Mouse (Mus musculus) lung, postnatal 14 days (tissue): ENCODE data around the gene Traf3ip2.

ENCODE experiments used
- DNase-seq: peaks from one replicate; pipeline ENCODE4 v3.0.0; 2021

The Traf3ip2 gene

DNA sequence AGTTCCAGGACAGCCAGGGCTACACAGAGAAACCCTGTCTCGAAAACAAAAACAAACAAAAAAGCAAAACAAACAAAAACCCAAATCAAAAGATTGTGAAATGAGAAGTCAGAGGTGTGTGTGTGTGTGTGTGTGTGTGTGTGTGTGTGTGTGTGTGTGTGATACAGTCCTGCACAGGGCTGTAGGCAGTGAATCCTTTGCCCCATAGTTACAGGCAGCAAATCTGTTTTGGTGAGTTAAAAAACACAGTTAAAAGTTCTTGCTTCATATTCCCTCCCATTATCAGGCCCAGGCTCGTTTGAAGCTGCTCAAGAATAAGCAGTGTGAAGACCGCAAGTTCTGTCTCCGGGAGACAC, at the start of gene Traf3ip2:
TSS of gene Traf3ip2 (plus strand) at position 302 of the 356 bp plus-strand sequence.
- no peak for DNase-seq

DNA sequence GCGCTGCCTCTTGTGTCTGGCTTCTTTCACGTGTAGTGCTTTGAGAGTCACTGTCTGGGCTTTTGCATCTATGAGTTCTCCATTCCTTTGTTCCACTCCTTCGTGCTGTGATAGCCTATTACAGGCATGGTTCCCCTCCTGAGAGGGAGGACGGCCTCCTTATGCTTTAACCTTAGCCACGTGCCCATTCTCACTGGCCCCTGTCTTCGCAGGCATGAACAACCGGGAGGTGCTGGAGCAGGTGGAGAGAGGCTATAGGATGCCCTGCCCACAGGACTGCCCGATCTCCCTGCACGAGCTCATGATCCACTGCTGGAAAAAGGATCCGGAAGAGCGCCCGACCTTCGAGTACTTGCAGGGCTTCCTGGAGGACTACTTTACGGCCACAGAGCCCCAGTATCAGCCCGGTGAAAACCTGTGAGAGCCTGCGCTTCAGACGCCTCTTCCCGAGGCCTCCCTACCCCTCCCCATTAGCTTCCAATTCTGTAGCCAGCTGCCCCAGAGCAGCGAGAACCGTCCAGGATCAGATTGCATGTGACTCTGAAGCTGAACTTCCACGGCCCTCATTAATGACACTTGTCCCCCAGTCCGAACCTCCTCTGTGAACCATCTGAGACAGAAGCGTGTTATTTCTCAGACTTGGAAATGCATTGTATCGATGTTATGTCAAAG, 49.0 kb upstream of the Traf3ip2 start:
- DNase-seq, result no peak

DNA sequence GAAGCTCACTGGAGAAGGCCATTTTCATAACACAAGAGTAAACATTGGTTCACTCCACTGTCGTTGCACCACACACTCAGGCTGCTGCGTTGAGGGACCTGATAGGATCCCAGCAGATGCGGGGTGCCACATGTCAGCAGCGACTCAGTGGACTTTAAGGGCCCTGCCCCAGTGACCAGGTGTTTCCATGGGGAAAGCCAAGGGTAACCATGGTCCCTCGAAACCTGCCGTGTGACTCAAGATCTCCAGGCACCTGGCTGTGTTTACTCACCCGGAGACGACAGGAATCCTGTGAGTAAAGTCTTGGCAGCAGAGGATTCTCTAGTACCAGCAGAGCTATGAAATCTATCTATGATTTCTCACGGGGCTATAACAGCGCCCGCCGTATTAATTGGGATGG, 45.8 kb upstream of the Traf3ip2 start:
- no peak for DNase-seq

DNA sequence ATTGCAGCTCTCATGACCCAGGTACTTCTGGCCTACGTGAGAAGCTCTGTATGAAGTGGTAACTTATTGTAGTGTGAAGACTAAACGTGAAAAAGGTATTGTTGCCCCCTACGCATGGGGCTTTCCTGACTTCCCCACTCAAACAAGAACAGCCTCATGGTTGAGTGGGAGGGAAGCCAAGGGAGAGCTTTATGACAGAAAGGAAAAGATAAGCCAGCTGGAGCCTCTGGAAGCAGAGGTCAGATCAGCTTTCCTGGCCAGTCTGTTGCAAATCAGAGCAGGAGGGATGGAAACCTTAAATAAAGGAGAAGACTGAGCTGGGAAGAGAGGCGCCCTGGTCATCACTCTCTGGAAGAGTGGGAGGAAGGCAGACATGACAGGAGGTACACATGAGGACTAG, 43.7 kb upstream of the Traf3ip2 start:
- DNase-seq, result no peak

DNA sequence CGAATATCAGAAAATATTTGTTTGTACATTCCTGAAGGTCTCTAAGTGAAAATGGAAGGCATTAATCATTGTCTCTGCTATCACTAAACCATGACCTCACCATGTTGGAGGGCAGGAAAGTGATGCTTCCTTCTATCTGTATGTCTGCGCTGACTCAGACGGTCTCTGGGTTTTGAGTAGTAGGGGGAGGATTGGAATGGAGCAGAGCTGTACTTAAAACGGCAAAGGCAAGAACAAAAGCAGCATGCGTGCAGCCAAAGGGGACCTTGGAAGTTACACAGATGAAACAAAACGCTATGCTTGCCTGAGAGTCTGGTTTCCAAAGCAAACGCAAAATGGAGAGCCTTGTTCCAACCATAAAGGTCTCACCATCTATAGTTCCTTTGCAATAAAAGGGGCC, 41.7 kb upstream of the Traf3ip2 start:
- DNase-seq, result no peak

DNA sequence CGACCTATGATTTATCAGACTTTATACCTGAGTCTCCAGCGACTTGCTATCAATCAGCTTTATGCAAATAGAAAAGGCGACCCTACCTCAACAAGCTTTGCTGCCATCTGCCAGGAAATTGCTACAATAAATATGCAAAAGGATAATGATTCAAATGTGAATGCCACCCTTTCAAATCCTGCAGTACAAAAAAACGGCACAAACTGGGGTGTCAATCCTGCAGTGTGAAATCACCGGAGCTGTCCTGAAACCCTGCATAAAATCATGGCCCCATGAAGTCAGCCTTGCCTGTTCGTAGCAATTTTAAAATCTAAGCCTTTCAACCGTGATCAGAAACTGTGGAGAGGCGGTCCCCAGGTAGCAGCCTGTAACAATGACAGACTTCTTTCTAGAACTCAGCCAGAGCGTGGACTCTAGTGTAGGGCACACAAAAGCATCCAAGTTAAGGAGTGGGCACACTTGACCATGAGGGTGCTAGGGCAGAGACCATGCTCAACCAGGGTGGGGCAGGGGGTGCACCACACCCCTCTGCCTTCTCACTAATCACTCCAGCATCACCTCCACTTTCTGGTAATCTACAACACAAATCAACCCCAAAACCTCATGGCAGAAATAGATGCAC, 40.6 kb upstream of the Traf3ip2 start:
- no peak for DNase-seq

DNA sequence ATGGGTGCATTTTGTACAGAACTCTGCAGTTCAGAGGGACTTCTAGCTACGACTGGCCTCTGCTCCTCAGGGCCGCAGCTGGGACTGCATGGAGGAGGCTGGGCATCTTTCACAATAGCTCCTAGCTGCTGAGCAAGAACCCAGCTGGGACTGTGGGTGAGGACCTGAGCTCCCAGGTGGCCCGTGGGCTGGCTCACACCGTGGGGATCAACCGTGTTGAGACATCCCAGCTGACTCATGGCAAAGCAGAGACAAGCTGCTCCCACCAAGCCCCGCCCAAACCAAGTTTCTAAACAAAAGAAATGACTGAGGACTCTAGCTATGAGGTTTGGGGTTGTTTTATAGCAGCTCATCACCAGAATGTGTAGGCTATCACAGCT, 40.1 kb upstream of the Traf3ip2 start:
- DNase-seq, result no peak

DNA sequence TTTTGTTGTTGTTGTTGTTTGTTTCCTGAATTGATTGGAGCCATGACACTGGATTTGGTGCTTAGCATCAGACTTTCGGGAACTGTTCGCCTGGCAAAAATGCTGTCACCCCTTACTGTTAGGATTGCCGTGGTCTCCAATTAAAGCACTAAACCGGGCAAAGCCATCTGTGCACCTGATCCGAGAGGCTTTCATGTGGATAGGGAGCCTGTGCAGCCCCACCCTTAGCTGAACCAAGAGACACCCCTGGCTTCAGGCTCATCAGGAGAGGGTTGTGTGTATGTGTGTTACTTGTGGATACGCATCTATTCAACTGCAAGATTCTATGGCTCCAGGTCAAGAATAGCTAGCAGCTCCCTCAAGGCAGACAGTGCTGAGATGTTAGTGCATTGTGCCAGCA, 36.3 kb upstream of the Traf3ip2 start:
- DNase-seq, result no peak

DNA sequence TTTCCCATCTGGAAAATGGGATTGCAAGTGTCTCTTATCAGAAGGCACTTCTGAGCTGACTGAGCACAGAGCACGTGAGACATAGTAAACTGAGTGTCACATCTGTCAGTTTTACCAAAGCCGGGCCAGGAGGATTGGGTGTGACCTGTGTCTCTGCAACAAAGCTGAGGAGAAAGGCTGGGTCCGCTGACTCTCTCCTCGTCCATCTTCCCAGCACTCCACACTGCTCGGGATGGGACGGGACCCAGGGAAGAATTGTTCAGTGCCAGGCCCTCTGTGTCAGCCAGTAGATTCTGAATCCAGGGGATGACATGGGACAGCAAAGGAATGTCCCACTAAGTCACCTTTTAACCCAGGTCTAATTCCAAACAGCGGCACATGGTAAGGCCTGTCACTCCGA, 32.3 kb upstream of the Traf3ip2 start:
- no peak for DNase-seq

DNA sequence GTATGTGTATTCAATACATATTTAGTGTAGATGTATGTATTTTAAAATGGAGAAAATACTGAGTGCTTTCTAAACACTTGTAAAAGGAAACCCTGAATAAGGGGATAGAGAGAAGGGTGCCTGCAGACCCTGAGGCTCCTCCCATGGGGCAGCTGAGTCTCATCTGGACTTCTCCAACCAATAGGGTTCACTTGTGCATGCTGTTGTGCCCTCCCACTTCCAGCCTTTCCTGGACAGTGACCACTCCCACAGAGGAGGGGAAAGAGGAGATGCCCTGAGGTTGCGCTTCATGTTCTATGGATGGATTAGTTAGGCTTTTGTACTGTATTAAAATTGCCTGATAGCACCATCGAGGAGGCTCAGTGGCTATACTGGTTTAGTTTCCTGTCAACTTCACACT, 30.3 kb upstream of the Traf3ip2 start:
- DNase-seq, result no peak

DNA sequence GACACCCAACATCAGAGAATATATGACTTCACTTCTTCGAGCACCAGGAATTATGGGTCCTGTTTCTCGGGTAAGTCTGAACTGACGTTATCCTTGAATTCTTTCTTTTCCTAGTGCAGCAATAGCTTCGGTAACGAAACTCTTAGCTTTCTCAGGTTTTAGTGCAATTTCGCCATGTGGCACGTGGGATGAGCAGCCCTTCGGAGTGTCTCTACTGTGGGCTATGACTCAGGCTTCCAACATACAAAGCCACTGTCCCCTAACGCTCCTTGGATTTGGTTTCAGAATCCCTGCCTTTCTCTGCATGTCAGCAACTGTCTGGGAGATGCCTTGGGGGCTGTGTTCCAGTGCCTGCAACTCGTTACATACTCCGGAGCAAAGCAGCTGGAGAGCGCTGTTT, 29.0 kb upstream of the Traf3ip2 start:
- no peak for DNase-seq

DNA sequence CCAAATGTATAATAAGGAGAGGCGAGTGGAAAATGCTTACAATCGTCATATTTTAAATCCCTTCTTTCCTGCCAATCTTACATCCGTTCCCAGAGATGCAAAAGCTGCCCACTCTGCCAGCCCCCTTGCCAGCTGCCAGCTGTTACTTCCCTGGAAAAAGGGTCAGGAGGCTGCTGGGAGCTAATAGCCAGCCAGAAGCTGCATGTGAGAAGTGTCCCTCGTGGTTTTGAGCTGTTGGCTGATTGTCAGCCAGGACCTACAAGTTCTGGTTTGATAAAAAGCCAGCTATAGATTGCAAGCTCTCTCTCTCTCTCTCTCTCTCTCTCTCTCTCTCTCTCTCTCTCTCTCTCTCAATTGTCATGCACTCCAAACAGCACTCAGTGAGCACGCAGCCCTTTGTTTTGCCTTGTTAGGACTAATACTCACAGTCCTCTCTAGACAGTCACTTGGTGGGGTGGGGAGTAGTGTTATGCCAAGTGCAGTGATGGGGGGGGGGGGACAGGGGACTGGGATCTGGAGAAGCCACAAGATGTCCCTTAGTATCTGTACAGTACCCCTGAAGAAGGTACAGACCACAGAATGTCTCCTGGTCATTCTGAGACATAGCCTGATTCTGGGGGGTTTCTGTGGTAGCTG, 25.3 kb upstream of the Traf3ip2 start:
- DNase-seq, result no peak

DNA sequence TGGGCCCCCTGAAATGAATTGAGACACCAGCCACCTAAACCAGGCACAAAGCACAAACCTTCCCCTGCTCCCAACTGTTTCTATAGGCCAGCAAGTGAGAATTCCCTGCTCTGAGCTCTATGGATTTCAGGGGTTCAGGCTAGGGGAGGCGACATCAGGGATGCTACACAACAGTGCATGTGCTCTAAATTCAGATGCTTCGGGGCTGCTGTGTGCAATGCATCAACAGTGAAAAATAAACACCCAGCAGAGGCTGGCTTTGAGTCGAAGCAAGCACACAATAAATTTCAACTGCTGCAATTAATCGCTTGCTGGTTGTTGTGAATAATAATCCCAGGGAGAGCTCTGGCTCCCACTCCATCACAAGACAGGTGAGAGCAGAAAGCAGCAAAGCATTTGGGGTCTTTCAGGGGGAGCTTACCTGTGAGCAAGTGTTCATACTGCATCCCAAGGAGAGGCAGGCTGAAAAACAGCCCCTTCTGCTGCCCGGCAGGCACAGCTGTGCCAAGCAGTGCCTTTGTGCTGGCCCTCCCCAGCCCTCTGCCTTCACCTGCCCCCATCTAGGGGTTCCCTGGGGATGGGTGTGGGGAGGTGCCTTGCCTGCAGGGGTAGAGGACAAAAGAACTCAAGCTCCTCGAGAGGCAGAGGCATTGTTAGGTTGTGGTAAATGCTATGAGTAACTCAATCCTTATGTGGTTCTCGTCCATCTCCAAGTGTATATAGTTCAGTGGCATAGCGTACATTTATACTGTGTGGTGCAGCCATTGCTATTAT, 24.6 kb upstream of the Traf3ip2 start:
- no peak for DNase-seq

DNA sequence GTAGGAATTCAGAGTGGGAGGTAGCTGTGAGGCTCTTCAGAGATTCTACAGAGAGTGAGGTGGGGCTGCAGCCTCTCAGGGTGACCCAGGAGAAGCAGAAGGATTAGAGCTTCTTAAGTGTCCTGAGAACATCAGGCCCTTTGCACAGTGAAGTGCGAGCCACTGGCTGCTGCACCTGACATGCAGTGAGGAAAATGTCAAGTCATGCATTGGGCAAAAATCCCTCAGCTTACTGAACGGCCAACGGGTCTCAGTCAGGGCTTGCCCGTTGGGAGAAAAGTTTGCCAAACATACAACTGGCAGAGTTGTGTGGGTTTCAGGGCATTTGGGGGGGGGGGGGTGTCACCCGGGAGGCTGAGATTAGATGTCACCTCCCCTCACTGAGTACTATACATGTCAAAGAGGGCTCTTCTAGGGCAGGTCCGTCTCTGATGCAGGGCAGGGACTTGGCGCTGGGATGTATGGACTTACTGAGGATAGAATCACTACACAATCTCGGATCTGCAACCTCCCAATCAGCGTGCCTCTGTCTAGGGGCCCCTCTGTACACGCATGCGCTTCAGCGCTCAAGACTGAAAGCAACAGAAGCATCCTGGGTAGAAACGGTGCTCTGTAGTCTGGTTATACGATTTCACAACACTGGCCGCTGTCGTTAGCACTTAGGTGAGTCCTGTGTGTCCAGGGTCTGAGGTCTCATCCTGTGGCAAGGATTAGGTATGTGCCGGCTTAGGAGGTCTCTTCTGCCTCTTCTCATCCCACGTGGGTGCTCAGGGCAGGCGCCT, 22.8 kb upstream of the Traf3ip2 start:
- no peak for DNase-seq

DNA sequence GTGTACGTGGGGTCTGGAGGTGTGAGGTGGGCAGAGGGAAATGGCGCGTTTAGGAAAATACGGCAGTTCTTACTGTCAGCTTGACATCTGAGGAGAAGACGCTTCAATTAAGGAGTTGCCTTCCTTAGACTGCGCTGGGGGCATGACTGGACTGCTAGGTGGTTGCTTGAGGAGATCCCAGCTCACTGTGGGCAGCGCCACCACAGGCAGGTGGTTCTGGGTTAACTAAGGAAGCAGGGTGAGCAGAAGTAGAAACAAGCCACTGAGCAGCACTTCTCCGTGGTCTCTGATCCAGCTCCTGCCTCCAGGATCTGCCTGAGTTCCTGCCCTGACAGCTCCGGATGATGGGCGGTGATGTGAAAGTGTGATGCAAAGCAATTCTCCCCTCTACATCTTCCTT, 22.1 kb upstream of the Traf3ip2 start:
- DNase-seq, result no peak

DNA sequence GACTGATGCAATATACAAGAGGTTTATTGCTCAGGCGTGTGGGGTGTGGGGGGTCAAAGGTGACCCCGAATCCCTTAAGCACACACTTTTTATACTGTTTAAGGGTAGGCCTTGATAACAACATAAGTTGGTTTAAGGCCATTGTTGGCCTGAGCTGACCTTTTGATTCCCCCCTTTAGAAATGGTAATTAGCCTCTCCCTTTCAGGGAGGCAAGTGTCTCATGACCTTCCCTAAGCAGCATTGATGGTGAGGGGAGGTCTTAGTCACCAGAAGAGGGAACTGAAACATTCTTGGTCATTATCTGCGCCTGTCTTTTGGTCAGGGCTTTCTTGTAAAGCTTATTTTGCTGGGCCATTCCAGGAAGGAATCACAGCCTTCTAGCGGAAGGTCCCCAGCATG, 20.2 kb upstream of the Traf3ip2 start:
- no peak for DNase-seq

DNA sequence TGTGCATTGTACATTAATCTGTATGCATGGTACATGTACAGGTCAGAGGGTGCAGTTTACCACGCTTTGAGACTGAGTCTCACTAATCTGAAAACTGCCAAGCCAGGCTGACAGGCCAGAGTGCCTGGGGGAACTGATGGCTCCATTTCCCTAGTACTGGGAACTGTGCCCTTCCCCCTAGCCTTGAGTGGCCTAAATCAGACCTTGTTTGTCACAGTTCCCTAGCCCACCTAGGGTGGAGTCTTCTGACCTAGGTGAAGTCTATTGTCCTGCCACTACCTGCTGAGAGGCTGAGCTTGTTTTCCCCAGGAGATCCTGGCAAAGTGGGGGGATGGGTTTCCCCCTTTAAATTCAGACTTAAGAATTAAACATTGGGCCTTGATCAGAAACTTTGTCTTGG, 18.0 kb upstream of the Traf3ip2 start:
- no peak for DNase-seq

DNA sequence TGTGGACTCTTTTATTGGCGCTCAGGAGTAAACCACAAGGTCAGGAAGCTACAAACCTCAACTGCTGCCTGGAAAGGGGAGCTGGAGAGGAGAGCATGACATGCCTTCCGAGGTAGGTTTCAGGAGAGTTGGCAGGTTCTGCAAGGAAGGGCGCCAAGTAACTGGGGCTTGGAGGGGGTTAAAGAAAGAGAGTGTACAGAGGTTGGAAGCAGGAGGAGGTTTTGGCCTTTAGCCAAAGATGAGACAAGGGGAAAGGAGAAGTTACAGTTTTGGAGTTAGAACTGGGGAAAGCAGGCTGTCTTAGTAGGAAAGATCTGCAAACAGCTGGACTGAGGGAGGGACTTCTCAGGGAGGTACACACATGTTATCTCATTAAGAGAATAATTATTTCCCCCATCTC, 16.9 kb upstream of the Traf3ip2 start:
- DNase-seq, result no peak

DNA sequence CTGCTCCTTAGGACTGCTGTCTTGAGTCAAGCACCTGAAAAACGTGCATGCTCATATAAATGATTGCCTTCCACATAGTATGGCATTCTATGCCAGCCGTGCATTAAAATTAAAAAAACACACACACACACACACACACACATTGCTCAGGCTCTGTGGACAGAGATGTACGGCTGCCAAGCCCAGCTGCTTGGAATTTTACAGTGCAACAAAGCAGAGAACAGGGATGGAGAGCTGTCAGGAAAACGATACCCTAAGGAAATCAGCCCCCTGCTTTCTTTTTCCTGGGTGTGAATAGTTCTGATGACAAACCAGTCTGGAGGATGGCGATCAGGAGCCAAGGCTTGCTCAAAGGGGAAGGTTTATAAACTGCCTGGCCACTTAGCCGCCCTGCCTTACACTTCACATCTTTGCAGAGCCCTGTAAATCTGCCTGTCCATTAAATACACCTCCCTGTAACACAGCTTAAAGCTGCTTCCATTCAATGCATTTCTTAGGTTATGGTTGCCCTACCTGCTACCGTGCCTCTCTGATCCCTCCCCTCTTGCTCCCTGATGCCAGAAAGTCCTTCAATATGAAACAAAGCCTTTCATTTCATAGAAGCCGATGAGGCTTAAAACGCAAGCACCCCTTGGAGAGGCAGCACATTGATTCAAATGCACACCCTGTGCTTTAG, 15.5 kb upstream of the Traf3ip2 start:
- DNase-seq, result no peak

DNA sequence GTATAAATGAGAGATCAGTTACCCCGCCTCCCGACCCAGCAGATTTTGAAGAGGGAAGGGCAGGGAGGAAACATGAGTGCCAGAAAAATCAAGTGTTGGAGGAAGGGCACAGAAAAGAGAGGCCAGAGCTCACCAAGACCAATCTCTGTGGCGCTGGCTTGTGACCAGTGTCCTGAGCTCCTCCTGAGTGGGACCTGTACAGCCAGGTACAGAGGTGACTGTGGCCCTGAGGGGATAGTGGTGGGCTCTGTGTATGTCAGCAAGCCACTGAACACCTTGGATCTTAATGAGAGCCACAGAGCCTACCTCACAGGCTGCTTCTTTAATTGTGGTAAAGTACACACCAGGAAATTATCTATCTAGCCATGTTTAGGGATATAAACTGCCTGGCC, 14.9 kb upstream of the Traf3ip2 start:
- no peak for DNase-seq

DNA sequence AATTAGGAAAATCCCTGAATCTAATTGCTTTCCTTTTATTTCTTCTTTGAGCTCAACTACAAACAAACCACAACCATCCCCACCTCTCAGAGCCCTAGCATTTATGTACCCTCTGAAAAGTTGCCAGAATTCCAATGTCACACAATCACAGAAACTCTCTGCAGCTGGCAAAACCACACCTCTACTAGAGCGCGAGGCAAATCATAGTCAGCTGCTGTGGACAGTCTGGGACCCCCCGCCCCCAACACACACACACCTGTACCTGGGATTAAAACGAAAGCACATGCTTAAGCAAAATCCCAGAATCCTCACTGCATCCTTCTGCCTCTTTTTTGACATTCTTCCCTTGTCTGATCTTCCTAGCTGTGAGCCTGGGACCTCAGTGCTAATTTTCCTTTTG, 13.1 kb upstream of the Traf3ip2 start:
- no peak for DNase-seq

DNA sequence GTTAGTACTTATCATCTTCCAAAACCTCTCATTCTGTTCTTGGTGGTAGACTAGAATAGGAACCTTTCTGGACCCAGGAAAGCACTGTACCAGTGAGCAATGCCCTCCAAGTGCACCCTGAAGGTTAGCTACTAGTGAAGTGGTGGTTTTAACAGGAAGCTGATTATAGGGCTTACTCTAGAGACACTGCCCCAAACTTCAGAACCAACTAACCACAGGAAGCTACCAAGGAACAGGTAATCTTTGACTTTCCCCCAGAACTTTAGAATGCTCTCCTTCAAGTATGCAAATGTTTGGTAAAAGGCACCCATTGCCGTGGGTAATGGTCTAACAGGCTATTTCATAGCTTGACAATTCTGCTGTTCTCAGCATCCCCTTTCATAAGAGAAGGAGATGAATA, 12.6 kb upstream of the Traf3ip2 start:
- no peak for DNase-seq

DNA sequence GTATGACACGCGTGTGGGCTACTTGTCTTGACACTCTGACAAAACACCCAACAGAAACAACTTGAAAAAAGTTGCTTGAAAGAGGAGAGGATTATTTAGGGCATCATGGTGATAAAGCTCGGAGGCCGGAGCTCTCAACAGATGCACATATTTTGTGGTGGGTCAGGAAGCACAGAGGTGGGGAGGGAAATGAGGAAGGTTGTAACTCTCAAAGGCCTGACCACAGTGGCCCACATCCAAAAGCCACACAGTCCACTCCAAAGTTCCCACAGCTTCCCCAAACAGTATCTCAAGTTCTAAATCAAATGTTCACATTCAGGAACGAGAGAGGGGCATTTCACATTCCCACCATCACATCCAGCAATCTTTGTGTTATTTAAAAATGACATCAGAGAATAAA, 11.7 kb upstream of the Traf3ip2 start:
- no peak for DNase-seq
